Mouse (Mus musculus): ENCODE measurements around the gene Nedd8. TPM values are rescaled to one million over a fixed set of nuclear protein-coding genes. Genes with fewer than 3 reads are reported as not detected.
A peak's percentile ranks its signal among the peaks of the same experiment; 100 is the strongest.

Nedd8 gene
- polyA plus RNA-seq, 1 experiment from 2014 or later: 534 TPM

DNA sequence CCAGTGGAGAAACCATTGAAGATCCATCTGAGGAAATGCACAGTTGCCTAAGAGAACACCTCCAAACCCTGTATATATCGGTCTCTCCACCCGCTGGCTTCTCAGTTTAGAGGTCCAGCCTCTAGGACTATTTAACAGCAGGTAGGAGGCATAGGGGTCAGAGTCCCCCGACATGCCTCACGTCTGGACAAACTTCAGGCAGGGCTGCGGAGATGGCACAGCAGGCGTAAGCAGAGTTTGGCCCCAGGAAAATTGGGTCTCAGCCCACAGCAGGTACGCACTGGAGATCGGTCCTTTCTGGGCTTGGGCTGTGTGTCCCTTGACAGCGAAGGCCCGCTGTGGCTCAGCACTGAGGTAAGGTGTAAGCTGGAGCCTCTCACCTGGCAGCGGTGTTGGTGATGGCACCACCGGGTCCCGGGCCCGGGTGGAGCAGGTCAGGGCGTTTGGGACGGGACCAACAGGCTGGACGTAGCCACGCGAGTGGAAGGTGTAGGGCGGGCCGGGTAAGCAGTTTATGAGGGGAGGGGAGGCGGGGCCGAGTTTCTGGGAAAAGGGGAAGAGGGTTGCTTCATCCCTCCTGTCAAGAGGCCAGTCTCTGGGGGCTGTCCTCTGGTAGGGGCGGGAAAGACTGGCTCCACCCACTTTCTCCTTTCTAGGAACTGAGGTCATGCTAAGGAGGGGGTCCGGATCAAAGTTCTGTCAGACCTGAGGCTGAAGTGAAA, 41.2 kb upstream of the Nedd8 start:
- Histone ChIP-seq H3K4me1 (ENCODE audit: control insufficient read depth, insufficient read depth, low read length) (no peaks in the 10 kb centered on the region; the same call in 1 of the 2 replicates), H3K4me3 (ENCODE audit: low read depth, low read length) (peak overlapping the region; percentile 15), H3K4me2 (ENCODE audit: low read depth, low read length) (peak overlapping the region; percentile 44), H3K36me3 (ENCODE audit: control insufficient read depth, insufficient read depth, low read length) (peaks cover 17% of the 10 kb centered on the region), H3K27ac (replicated peaks; ENCODE audit: low read depth, low read length) (no peak overlapping the region), H3K27me3 (replicated peaks; ENCODE audit: control insufficient read depth, insufficient read depth, low read length) (peaks cover 15% of the 10 kb centered on the region), H3K9ac (ENCODE audit: low read depth, low read length) (peak overlapping the region; percentile 46; the same call in 1 of the 2 replicates), H3K9me3 (ENCODE audit: control insufficient read depth, low read length) (no peaks in the 10 kb centered on the region)
- ATAC-seq (ENCODE audit: low read depth) (peak; percentile 30; the same call in 1 of the 2 replicates), DNase-seq (ENCODE audit: low spot score) (peak; percentile 35)
- 17% methylated on average over 25 of the region's 25 CpGs for WGBS

GRCm38 (mm10) chr14:55711786-55712185, 39.9 kb upstream of the Nedd8 start:
- no peaks in the 10 kb centered on the region for H3K9me3 ChIP-seq (ENCODE audit: control insufficient read depth, low read length)
- DNase-seq (ENCODE audit: low spot score) (no peak), ATAC-seq (ENCODE audit: low read depth) (no peak)
- no peak overlapping the region for H3K27ac ChIP-seq (replicated peaks; ENCODE audit: low read depth, low read length)
- no peak overlapping the region for H3K4me2 ChIP-seq (ENCODE audit: low read depth, low read length)
- H3K4me3 ChIP-seq (ENCODE audit: low read depth, low read length): no peak overlapping the region
- WGBS: 79% methylated on average over 7 of the region's 7 CpGs
- peaks cover 9% of the 10 kb centered on the region for H3K36me3 ChIP-seq (ENCODE audit: control insufficient read depth, insufficient read depth, low read length)
- peaks cover 15% of the 10 kb centered on the region for H3K27me3 ChIP-seq (replicated peaks; ENCODE audit: control insufficient read depth, insufficient read depth, low read length)
- H3K9ac ChIP-seq (ENCODE audit: low read depth, low read length): no peak overlapping the region
- H3K4me1 ChIP-seq (ENCODE audit: control insufficient read depth, insufficient read depth, low read length): no peaks in the 10 kb centered on the region; the same call in 1 of the 2 replicates

GRCm38 (mm10) chr14:55709509-55709908, 37.6 kb upstream of the Nedd8 start:
- DNase-seq (ENCODE audit: low spot score) (no peak), ATAC-seq (ENCODE audit: low read depth) (no peak)
- no peaks in the 10 kb centered on the region for H3K9me3 ChIP-seq (ENCODE audit: control insufficient read depth, low read length)
- no peaks in the 10 kb centered on the region for H3K36me3 ChIP-seq (ENCODE audit: control insufficient read depth, insufficient read depth, low read length)
- WGBS: 84% methylated on average over 4 of the region's 4 CpGs
- no peaks in the 10 kb centered on the region; the same call in 1 of the 2 replicates for H3K4me1 ChIP-seq (ENCODE audit: control insufficient read depth, insufficient read depth, low read length)
- H3K4me3 ChIP-seq (ENCODE audit: low read depth, low read length): no peak overlapping the region
- peaks cover 15% of the 10 kb centered on the region for H3K27me3 ChIP-seq (replicated peaks; ENCODE audit: control insufficient read depth, insufficient read depth, low read length)
- no peak overlapping the region for H3K27ac ChIP-seq (replicated peaks; ENCODE audit: low read depth, low read length)
- no peak overlapping the region for H3K4me2 ChIP-seq (ENCODE audit: low read depth, low read length)
- H3K9ac ChIP-seq (ENCODE audit: low read depth, low read length): no peak overlapping the region

- no peaks in the 10 kb centered on the region for H3K9me3 ChIP-seq (ENCODE audit: control insufficient read depth, low read length)
- no peak for DNase-seq (ENCODE audit: low spot score)
- no peaks in the 10 kb centered on the region for H3K4me1 ChIP-seq (ENCODE audit: control insufficient read depth, insufficient read depth, low read length)
- no peak overlapping the region for H3K4me2 ChIP-seq (ENCODE audit: low read depth, low read length)
- H3K27me3 ChIP-seq (replicated peaks; ENCODE audit: control insufficient read depth, insufficient read depth, low read length): peaks cover 6% of the 10 kb centered on the region
- ATAC-seq (ENCODE audit: low read depth): no peak
- no peak overlapping the region for H3K27ac ChIP-seq (replicated peaks; ENCODE audit: low read depth, low read length)
- H3K36me3 ChIP-seq (ENCODE audit: control insufficient read depth, insufficient read depth, low read length): no peaks in the 10 kb centered on the region
- 85% methylated on average over 5 of the region's 5 CpGs for WGBS
- H3K4me3 ChIP-seq (ENCODE audit: low read depth, low read length): no peak overlapping the region
- H3K9ac ChIP-seq (ENCODE audit: low read depth, low read length): no peak overlapping the region
Observed at GRCm38 (mm10) chr14:55707397-55707796, 35.5 kb upstream of the Nedd8 start.

GRCm38 (mm10) chr14:55706051-55706600, 34.2 kb upstream of the Nedd8 start:
- no peaks in the 10 kb centered on the region for H3K4me1 ChIP-seq (ENCODE audit: control insufficient read depth, insufficient read depth, low read length)
- H3K36me3 ChIP-seq (ENCODE audit: control insufficient read depth, insufficient read depth, low read length): no peaks in the 10 kb centered on the region
- no peak overlapping the region for H3K9ac ChIP-seq (ENCODE audit: low read depth, low read length)
- H3K27me3 ChIP-seq (replicated peaks; ENCODE audit: control insufficient read depth, insufficient read depth, low read length): no peaks in the 10 kb centered on the region
- H3K27ac ChIP-seq (replicated peaks; ENCODE audit: low read depth, low read length): no peak overlapping the region
- no peaks in the 10 kb centered on the region for H3K9me3 ChIP-seq (ENCODE audit: control insufficient read depth, low read length)
- no peak for ATAC-seq (ENCODE audit: low read depth)
- 89% methylated on average over 8 of the region's 8 CpGs for WGBS
- no peak overlapping the region for H3K4me3 ChIP-seq (ENCODE audit: low read depth, low read length)
- H3K4me2 ChIP-seq (ENCODE audit: low read depth, low read length): no peak overlapping the region
- DNase-seq (ENCODE audit: low spot score): no peak

DNA sequence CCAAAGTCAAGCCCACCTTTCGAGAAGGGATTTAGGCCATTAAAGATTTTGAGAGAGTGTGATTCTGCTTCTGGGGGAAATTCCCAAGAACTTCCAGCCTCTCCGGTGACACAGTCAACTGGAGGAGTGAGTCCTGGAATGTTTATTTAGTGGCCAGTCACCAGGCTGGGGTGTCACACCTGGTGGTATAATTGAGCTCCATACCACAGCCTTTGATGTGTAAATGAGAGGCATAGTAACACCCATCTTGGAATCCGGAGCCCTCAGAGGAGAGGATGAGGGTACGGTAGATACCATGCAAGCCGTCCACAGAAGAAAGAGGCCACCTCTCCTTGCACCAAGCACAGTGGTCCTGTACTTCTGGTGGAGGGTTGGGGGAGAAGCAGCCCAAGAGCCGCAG, 30.8 kb upstream of the Nedd8 start:
- no peak overlapping the region for H3K4me3 ChIP-seq (ENCODE audit: low read depth, low read length)
- 62% methylated on average over 6 of the region's 6 CpGs for WGBS
- H3K4me2 ChIP-seq (ENCODE audit: low read depth, low read length): no peak overlapping the region
- no peaks in the 10 kb centered on the region for H3K36me3 ChIP-seq (ENCODE audit: control insufficient read depth, insufficient read depth, low read length)
- no peak for ATAC-seq (ENCODE audit: low read depth)
- H3K9ac ChIP-seq (ENCODE audit: low read depth, low read length): no peak overlapping the region
- no peaks in the 10 kb centered on the region for H3K9me3 ChIP-seq (ENCODE audit: control insufficient read depth, low read length)
- no peak overlapping the region for H3K27ac ChIP-seq (replicated peaks; ENCODE audit: low read depth, low read length)
- no peaks in the 10 kb centered on the region for H3K27me3 ChIP-seq (replicated peaks; ENCODE audit: control insufficient read depth, insufficient read depth, low read length)
- DNase-seq (ENCODE audit: low spot score): no peak
- H3K4me1 ChIP-seq (ENCODE audit: control insufficient read depth, insufficient read depth, low read length): no peaks in the 10 kb centered on the region

GRCm38 (mm10) chr14:55701131-55701530, 29.2 kb upstream of the Nedd8 start:
- ATAC-seq (ENCODE audit: low read depth) (no peak), DNase-seq (ENCODE audit: low spot score) (no peak)
- Histone ChIP-seq H3K4me2 (ENCODE audit: low read depth, low read length) (no peak overlapping the region), H3K9me3 (ENCODE audit: control insufficient read depth, low read length) (no peaks in the 10 kb centered on the region), H3K4me3 (ENCODE audit: low read depth, low read length) (no peak overlapping the region), H3K36me3 (ENCODE audit: control insufficient read depth, insufficient read depth, low read length) (no peaks in the 10 kb centered on the region), H3K27ac (replicated peaks; ENCODE audit: low read depth, low read length) (no peak overlapping the region), H3K27me3 (replicated peaks; ENCODE audit: control insufficient read depth, insufficient read depth, low read length) (no peaks in the 10 kb centered on the region), H3K9ac (ENCODE audit: low read depth, low read length) (no peak overlapping the region), H3K4me1 (ENCODE audit: control insufficient read depth, insufficient read depth, low read length) (no peaks in the 10 kb centered on the region)
- WGBS: 55% methylated on average over 8 of the region's 9 CpGs

GRCm38 (mm10) chr14:55697226-55697625, 25.3 kb upstream of the Nedd8 start:
- Histone ChIP-seq H3K36me3 (ENCODE audit: control insufficient read depth, insufficient read depth, low read length) (no peaks in the 10 kb centered on the region), H3K27me3 (replicated peaks; ENCODE audit: control insufficient read depth, insufficient read depth, low read length) (no peaks in the 10 kb centered on the region), H3K4me2 (ENCODE audit: low read depth, low read length) (no peak overlapping the region), H3K9ac (ENCODE audit: low read depth, low read length) (no peak overlapping the region), H3K4me1 (ENCODE audit: control insufficient read depth, insufficient read depth, low read length) (no peaks in the 10 kb centered on the region), H3K4me3 (ENCODE audit: low read depth, low read length) (no peak overlapping the region), H3K27ac (replicated peaks; ENCODE audit: low read depth, low read length) (no peak overlapping the region), H3K9me3 (ENCODE audit: control insufficient read depth, low read length) (no peaks in the 10 kb centered on the region)
- no peak for DNase-seq (ENCODE audit: low spot score)
- WGBS: 85% methylated on average over 4 of the region's 4 CpGs
- no peak for ATAC-seq (ENCODE audit: low read depth)

- Histone ChIP-seq H3K36me3 (ENCODE audit: control insufficient read depth, insufficient read depth, low read length) (no peaks in the 10 kb centered on the region), H3K27me3 (replicated peaks; ENCODE audit: control insufficient read depth, insufficient read depth, low read length) (no peaks in the 10 kb centered on the region), H3K9me3 (ENCODE audit: control insufficient read depth, low read length) (no peaks in the 10 kb centered on the region), H3K9ac (ENCODE audit: low read depth, low read length) (no peak overlapping the region), H3K27ac (replicated peaks; ENCODE audit: low read depth, low read length) (no peak overlapping the region), H3K4me1 (ENCODE audit: control insufficient read depth, insufficient read depth, low read length) (no peaks in the 10 kb centered on the region), H3K4me2 (ENCODE audit: low read depth, low read length) (no peak overlapping the region), H3K4me3 (ENCODE audit: low read depth, low read length) (no peak overlapping the region)
- DNase-seq (ENCODE audit: low spot score) (peak; percentile 39), ATAC-seq (ENCODE audit: low read depth) (no peak)
- WGBS: 65% methylated on average over 10 of the region's 10 CpGs
Observed at GRCm38 (mm10) chr14:55689433-55689832, 17.5 kb upstream of the Nedd8 start.
